Mouse (Mus musculus) intestine, embryonic 14.5 days (tissue): Measurements from ENCODE around the gene Slc29a1. TPM values are rescaled to one million over a fixed set of nuclear protein-coding genes. Genes with fewer than 3 reads are reported as not detected.

Source experiments
- ATAC-seq: fragments of 200-750 bp; cut with Nextera tagmentation; replicated peaks from 2 replicates; pipeline ENCODE4 v1.8.0; 2017; ENCODE audit warnings: low read depth, moderate number of reproducible peaks, moderate TSS enrichment, moderate library complexity; ENCODE audit not compliant: low FRiP score, low TSS enrichment
- DNase-seq: peaks from one replicate; pipeline ENCODE4 v3.0.0-alpha.2; 2018; ENCODE audit warnings: low spot score
- H3K27ac ChIP-seq: fragments of 300-500 bp; sonication (generic); 2 replicates; pipeline ENCODE4 v1.5.1; 2014; ENCODE audit warnings: low read depth, mild to moderate bottlenecking, control low read depth
- H3K27me3 ChIP-seq: fragments of 300-500 bp; sonication (generic); replicated peaks from 2 replicates; pipeline ENCODE4 v1.6.1; 2014; ENCODE audit warnings: low read length, control low read depth; ENCODE audit not compliant: control insufficient read depth, insufficient read depth
- H3K36me3 ChIP-seq: fragments of 300-500 bp; sonication (generic); 2 replicates; pipeline ENCODE4 v1.6.1; 2014; ENCODE audit warnings: low read length, control low read depth; ENCODE audit not compliant: control insufficient read depth, insufficient read depth
- H3K4me1 ChIP-seq: fragments of 300-500 bp; sonication (generic); replicated peaks from 2 replicates; pipeline ENCODE4 v1.6.1; 2014; ENCODE audit warnings: low read length, control low read depth, mixed read lengths; ENCODE audit not compliant: control insufficient read depth, insufficient read depth
- H3K4me2 ChIP-seq: fragments of 300-500 bp; sonication (generic); 2 replicates; pipeline ENCODE4 v1.6.1; 2014; ENCODE audit warnings: low read length
- H3K4me3 ChIP-seq: fragments of 300-500 bp; sonication (generic); 2 replicates; pipeline ENCODE4 v1.5.1; 2014; ENCODE audit warnings: low read depth, low read length, control low read depth, mixed read lengths
- H3K9ac ChIP-seq: fragments of 300-500 bp; sonication (generic); 2 replicates; pipeline ENCODE4 v1.6.1; 2014; ENCODE audit warnings: mild to moderate bottlenecking, low read length
- H3K9me3 ChIP-seq: fragments of 300-500 bp; sonication (generic); 2 replicates; pipeline ENCODE4 v1.6.1; 2016; ENCODE audit warnings: low read length, control low read depth; ENCODE audit not compliant: control insufficient read depth
- WGBS: fragments of 180-500 bp; shearing (Covaris S2); extraction: QIAGEN DNeasy Blood & Tissue Kit; methylation state at CpG from one replicate; pipeline ENCODE4 v1.1.7; 2014; 5-methylcytosine and 5-hydroxymethylcytosine counted together
- polyA plus RNA-seq: library from polyadenylated mRNA; unstranded; fragments of >200 nt; fragmentation: Nextera tagmentation; extraction: Ambion mirVana; gene quantifications from 2 replicates; pipeline ENCODE4 v1.2.1, GENCODE M21; 2014

Gene Slc29a1
- polyA plus RNA-seq, 1 experiment from 2014 or later: 82.7 TPM

GRCm38 (mm10) chr17:45551816-45552451, 47.5 kb downstream of the Slc29a1 start:
- Histone ChIP-seq H3K4me3 (no peak overlapping the region), H3K36me3 (no peaks in the 10 kb centered on the region), H3K9me3 (no peaks in the 10 kb centered on the region), H3K4me2 (no peak overlapping the region), H3K27me3 (peaks cover 23% of the 10 kb centered on the region), H3K4me1 (peaks cover 13% of the 10 kb centered on the region; the same call in 1 of the 2 replicates), H3K27ac (no peak overlapping the region), H3K9ac (no peak overlapping the region)
- ATAC-seq (no peak), DNase-seq (peak; percentile 91)
- 6% methylated on average over 8 of the region's 8 CpGs for WGBS

GRCm38 (mm10) chr17:45551249-45551796, 48.1 kb downstream of the Slc29a1 start:
- Histone ChIP-seq H3K9ac (no peak overlapping the region), H3K4me1 (peaks cover 13% of the 10 kb centered on the region; the same call in 1 of the 2 replicates), H3K9me3 (no peaks in the 10 kb centered on the region), H3K27ac (no peak overlapping the region), H3K36me3 (no peaks in the 10 kb centered on the region), H3K4me3 (no peak overlapping the region), H3K4me2 (no peak overlapping the region), H3K27me3 (peaks cover 27% of the 10 kb centered on the region)
- DNase-seq: no peak
- ATAC-seq: no peak
- 52% methylated on average over 7 of the region's 7 CpGs for WGBS

GRCm38 (mm10) chr17:45550253-45550652, 49.2 kb downstream of the Slc29a1 start:
- H3K9me3 ChIP-seq: no peaks in the 10 kb centered on the region
- DNase-seq (no peak), ATAC-seq (no peak)
- H3K36me3 ChIP-seq: no peaks in the 10 kb centered on the region
- no peak overlapping the region for H3K27ac ChIP-seq
- peaks cover 35% of the 10 kb centered on the region for H3K27me3 ChIP-seq
- WGBS: 21% methylated on average over 5 of the region's 5 CpGs
- no peak overlapping the region; the same call in 1 of the 2 replicates for H3K4me3 ChIP-seq
- no peak overlapping the region for H3K9ac ChIP-seq
- H3K4me2 ChIP-seq: peak overlapping the region; percentile 91
- H3K4me1 ChIP-seq: peaks cover 11% of the 10 kb centered on the region; the same call in 1 of the 2 replicates

- ATAC-seq (peak; percentile 37; the same call in 1 of the 2 replicates), DNase-seq (peak; percentile 79)
- H3K36me3 ChIP-seq: no peaks in the 10 kb centered on the region
- peaks cover 11% of the 10 kb centered on the region; the same call in 1 of the 2 replicates for H3K4me1 ChIP-seq
- peak within 1 kb of the TSS; percentile 91 for H3K4me2 ChIP-seq
- peaks cover 40% of the 10 kb centered on the region for H3K27me3 ChIP-seq
- no peaks in the 10 kb centered on the region for H3K9me3 ChIP-seq
- no peak within 1 kb of the TSS; the same call in 1 of the 2 replicates for H3K27ac ChIP-seq
- WGBS: 2% methylated on average over 11 of the region's 29 CpGs
- H3K9ac ChIP-seq: peak within 1 kb of the TSS; percentile 69
- H3K4me3 ChIP-seq: peak within 1 kb of the TSS; percentile 61
Measured at GRCm38 (mm10) chr17:45549617-45550181, 49.7 kb downstream of the Slc29a1 start, which contains the start of gene Tmem151b. TSS of gene Tmem151b (minus strand) at chr17:45549677.

- Histone ChIP-seq H3K36me3 (no peaks in the 10 kb centered on the region), H3K27ac (no peak overlapping the region; the same call in 1 of the 2 replicates), H3K4me1 (peaks cover 11% of the 10 kb centered on the region; the same call in 1 of the 2 replicates), H3K9ac (peak overlapping the region; percentile 69), H3K4me3 (peak overlapping the region; percentile 61), H3K27me3 (peaks cover 49% of the 10 kb centered on the region), H3K9me3 (no peaks in the 10 kb centered on the region), H3K4me2 (peak overlapping the region; percentile 91)
- 5% methylated on average over 43 of the region's 68 CpGs for WGBS
- DNase-seq: peak; percentile 71
- peak; percentile 32 for ATAC-seq
Measured at GRCm38 (mm10) chr17:45548541-45549512, 50.6 kb downstream of the Slc29a1 start.

GRCm38 (mm10) chr17:45547461-45548190, 51.8 kb downstream of the Slc29a1 start:
- Histone ChIP-seq H3K27me3 (peaks cover 58% of the 10 kb centered on the region), H3K36me3 (no peaks in the 10 kb centered on the region), H3K4me2 (no peak overlapping the region), H3K9me3 (no peaks in the 10 kb centered on the region), H3K4me3 (no peak overlapping the region), H3K9ac (no peak overlapping the region), H3K27ac (no peak overlapping the region), H3K4me1 (peaks cover 11% of the 10 kb centered on the region; the same call in 1 of the 2 replicates)
- 78% methylated on average over 5 of the region's 5 CpGs for WGBS
- DNase-seq (no peak), ATAC-seq (no peak)

GRCm38 (mm10) chr17:45546941-45547340, 52.5 kb downstream of the Slc29a1 start:
- Histone ChIP-seq H3K9me3 (no peaks in the 10 kb centered on the region), H3K4me3 (no peak overlapping the region), H3K36me3 (no peaks in the 10 kb centered on the region), H3K4me2 (no peak overlapping the region), H3K9ac (no peak overlapping the region), H3K4me1 (peaks cover 11% of the 10 kb centered on the region; the same call in 1 of the 2 replicates), H3K27me3 (peaks cover 58% of the 10 kb centered on the region), H3K27ac (no peak overlapping the region)
- ATAC-seq (no peak), DNase-seq (no peak)
- WGBS: 75% methylated on average over 16 of the region's 16 CpGs
